Mouse (Mus musculus): Measurements from ENCODE around the gene P2rx1.

Gene P2rx1

DNA sequence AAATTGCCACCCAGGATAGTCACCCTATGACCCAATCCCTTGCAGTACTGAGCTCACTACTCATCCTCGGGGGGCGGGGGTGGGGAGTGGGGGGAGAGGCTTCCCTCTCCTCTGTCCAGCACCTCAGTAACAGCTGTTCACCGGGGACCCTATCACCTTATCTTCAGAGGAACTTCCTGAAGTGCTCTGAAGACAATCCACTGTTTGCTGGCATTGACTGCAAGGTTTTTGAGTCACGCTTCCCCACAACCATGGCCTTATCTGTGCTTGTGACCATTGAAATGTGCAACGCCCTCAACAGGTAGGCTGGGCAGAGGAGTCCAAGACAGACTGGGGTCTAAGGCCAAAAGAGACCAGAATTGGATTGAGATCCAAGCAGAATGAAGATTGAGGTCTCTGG is 11.1 kb upstream of the P2rx1 start:
- DNase-seq (ENCODE audit: extremely low spot score), result no peak

DNA sequence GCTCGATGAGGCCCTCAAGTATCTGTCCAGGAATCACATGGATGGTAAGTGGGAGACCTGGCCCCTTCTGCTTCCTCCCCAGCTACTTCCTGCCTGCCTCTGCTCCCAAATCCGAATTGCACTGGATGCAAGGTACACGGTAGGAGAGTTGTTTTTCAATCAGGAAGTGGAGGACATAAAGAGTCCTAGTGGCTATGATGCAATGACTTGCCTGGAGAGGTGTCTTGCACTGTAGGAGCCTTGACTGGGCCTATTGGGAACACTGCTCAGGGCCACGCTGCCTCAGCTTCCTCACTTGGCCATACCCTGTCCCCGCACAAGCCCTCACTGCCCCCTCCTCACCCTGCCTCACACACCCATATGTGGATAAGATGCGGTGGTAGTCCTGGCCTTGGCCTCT is 9.9 kb upstream of the P2rx1 start:
- DNase-seq (ENCODE audit: extremely low spot score), result no peak

DNA sequence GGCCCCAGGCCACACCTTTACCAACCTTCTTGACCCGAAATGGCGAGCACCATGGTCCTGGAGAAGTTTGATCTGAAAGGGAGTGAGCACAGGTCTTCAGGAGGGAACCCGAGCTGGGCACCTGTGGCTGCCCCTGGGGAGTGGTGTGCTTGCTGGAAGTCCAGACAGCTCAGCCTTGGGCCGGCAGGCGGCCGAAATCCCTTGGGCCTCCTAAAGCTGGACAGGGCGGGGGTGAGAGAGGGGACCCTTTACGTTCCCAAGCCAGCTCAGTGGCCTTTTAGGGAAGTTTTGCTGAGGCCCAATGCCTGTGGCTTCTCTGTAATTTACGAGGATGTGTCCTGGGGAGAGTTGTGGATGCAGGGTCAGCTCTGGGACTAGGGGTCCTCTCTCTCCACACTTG is 8.2 kb upstream of the P2rx1 start:
- no peak for DNase-seq (ENCODE audit: extremely low spot score)

DNA sequence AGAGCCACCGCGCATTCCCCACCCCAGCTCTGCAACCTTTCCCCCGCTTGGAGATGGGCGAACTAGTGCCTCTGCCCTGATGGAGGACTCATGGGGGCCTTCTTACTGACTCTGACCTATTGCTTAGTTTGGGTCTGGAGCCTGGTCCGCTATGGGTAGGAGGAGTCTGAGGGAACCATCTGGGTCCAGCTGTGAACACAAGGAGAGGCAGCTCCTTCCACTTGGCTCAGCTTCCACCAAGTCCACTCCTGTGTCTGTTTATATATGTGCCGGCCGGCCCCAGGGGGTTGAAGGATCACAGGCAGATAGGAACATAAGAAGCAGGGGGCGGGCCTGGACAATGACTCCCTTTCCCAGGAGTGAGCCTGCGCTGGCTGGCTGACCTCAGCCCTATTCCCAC is 6.9 kb upstream of the P2rx1 start:
- no peak for DNase-seq (ENCODE audit: extremely low spot score)

- DNase-seq (ENCODE audit: extremely low spot score), result no peak
Measured at GRCm38 (mm10) chr11:72996346-72996745, 2.6 kb upstream of the P2rx1 start.

GRCm38 (mm10) chr11:72996781-72997180 is 2.1 kb upstream of the P2rx1 start:
- no peak for DNase-seq (ENCODE audit: extremely low spot score)

DNA sequence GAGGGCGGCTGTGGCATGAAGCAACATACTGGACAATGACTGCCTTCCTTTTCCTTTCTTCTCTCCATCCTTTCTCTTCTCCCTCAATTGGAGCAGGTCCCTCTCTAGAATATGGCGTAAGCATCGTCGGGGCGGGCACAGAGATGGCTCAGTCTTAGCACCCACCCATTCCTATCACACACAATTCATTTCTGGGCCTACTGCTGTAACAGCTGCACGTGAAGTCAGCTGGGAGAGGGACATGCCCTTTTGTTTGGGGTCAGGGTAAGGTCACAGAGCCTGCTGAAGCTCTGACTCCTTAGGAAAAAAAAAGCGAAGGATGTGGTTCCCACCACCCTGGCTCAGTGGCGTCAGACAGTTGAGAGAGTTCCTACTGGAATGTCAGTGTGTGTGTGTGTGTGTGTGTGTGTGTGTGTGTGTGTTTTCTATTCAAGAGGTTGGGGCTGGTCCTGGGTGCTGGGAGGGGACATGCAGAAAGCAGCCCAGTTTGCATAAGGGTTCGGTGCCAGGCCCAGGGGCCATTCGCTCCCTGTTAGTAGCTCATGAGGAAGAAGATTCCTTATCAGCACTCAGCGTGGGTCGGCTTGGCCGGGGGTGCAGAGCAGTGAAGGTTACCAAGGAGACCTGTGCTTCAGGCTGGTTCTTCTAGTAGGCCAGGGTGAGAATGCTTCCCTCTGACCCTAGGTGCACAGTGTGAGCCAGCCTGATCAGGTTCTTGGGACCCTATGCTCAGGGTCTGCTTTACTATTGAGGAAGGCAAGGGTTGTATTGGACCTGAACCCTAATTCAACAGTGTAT is 1.2 kb upstream of the P2rx1 start:
- no peak for DNase-seq (ENCODE audit: extremely low spot score)

- peak; percentile 68 for DNase-seq (ENCODE audit: extremely low spot score)
Measured at GRCm38 (mm10) chr11:73001029-73001428, 2.1 kb downstream of the P2rx1 start.

- DNase-seq (ENCODE audit: extremely low spot score), result peak; percentile 32
Measured at GRCm38 (mm10) chr11:73006377-73006776, 7.5 kb downstream of the P2rx1 start.

- no peak for DNase-seq (ENCODE audit: extremely low spot score)
Measured at GRCm38 (mm10) chr11:73007113-73007512, 8.2 kb downstream of the P2rx1 start.

- no peak for DNase-seq (ENCODE audit: extremely low spot score)
Measured at GRCm38 (mm10) chr11:73007698-73008481, 9.0 kb downstream of the P2rx1 start.

GRCm38 (mm10) chr11:73008826-73009225 is 9.9 kb downstream of the P2rx1 start:
- DNase-seq (ENCODE audit: extremely low spot score), result no peak

GRCm38 (mm10) chr11:73009531-73010274 is 10.8 kb downstream of the P2rx1 start:
- DNase-seq (ENCODE audit: extremely low spot score), result no peak

GRCm38 (mm10) chr11:73013981-73014380 is 15.1 kb downstream of the P2rx1 start:
- no peak for DNase-seq (ENCODE audit: extremely low spot score)

- DNase-seq (ENCODE audit: extremely low spot score), result no peak
Measured at GRCm38 (mm10) chr11:73014831-73015344, 16.0 kb downstream of the P2rx1 start.

- no peak for DNase-seq (ENCODE audit: extremely low spot score)
Measured at GRCm38 (mm10) chr11:73015391-73016102, 16.6 kb downstream of the P2rx1 start.

DNA sequence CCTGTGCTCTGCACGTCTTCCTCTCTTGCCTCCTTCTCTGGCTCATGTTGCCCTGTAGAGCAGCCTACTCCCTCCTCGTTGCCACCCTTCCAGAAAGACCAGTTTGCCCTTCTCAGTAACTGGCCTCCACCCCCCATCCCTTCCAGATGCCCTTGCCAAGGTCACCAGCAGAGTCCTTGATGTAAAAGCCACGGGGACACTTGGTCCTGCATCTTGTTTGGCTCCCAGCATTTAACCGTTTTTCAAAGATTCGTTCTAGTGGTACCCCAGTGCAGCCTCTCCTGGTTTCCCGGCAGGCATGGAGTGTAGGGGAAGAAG is 17.2 kb downstream of the P2rx1 start:
- no peak for DNase-seq (ENCODE audit: extremely low spot score)

DNA sequence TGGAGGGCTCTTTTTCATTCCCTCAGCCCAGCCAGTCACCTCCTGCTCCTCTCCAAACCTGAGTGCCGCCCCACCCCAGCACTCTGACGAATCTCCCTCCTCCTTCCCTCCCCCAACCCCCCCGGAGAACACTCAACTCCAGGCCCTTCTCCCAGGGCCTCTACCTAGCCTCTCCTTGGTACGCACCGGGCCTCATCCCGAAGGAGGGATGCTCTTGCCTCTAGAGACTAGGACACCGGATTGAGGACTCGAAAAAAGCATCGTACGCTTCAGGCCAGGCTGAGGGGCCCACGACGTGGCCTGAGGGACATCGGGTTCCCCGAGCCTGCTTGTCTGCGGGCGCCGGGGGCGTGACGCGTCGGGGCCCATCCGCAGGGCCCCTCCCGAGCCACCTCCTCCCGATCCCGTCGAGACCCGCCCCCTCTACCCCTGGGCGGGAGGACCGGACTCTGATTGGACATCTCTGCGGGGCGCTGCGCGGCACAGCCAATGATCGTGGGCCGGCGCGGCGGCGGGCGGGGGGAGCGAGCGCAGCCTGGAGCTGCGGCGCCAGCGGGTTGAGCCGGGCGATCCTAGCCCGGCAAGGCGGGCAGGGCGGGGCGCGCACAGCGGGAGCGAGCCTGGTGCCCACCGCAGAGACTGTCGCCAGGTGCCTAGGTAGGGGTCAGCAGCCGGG is 19.7 kb downstream of the P2rx1 start, which contains the start of gene Camkk1:
Camkk1 (plus strand) TSS at position 538 of the 676 bp plus-strand sequence.
- peak; percentile 89 for DNase-seq (ENCODE audit: extremely low spot score)

DNA sequence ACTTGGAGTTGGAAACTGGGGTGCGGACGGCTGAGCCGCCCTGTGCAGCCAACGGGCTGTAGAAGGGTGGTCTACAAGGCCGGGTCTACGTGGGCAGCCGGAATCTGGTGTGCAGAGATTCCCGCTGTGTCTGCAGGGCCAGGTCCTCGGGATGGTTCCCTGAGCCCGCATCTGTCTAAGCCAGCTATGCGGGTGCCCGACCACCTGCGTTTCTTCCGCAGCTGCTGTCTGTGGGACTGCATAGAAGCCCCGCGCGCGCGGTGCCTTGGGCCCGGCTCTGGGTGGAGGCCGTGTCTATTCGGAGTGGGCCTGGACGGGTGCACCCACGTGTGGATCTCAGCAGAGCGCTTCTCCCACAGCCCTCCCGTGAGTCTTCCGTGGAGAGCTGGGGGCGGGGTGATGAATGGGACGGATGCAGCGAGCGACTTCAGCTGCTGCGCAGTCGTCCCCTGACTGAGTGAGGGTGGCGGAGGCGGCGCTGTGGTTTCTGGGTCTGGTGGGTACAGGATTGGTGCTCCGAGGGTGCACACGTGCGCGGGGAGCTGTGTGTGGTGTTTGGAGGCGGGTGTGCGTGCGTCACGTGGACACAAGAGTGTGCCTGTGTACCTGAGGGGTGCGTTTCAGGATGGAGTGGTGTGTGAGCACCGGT is 20.4 kb downstream of the P2rx1 start:
- DNase-seq (ENCODE audit: extremely low spot score), result peak; percentile 30

Data from embryo, embryonic 9.5 days (tissue).